Mouse (Mus musculus) limb, embryonic 13.5 days (tissue): ENCODE data around the gene Adam29. TPM values are rescaled to one million over a fixed set of nuclear protein-coding genes. Genes with fewer than 3 reads are reported as not detected.
A peak's percentile ranks its signal among the peaks of the same experiment; 100 is the strongest.

Source experiments
- ATAC-seq: fragments of 200-750 bp; cut with Nextera tagmentation; 2 replicates; pipeline ENCODE4 v1.8.0; 2017; ENCODE audit warnings: low read depth, moderate number of reproducible peaks, moderate TSS enrichment; ENCODE audit not compliant: low FRiP score
- H3K27ac ChIP-seq: fragments of 300-500 bp; sonication (generic); 2 replicates; pipeline ENCODE4 v1.5.1; 2015; ENCODE audit warnings: inconsistent platforms, mild to moderate bottlenecking, moderate library complexity
- H3K27me3 ChIP-seq: fragments of 300-500 bp; sonication (generic); 2 replicates; pipeline ENCODE4 v1.6.1; 2015; ENCODE audit warnings: mild to moderate bottlenecking, inconsistent platforms
- H3K36me3 ChIP-seq: fragments of 300-500 bp; sonication (generic); 2 replicates; pipeline ENCODE4 v1.6.1; 2015; ENCODE audit warnings: inconsistent platforms, mild to moderate bottlenecking, moderate library complexity
- H3K4me1 ChIP-seq: fragments of 300-500 bp; sonication (generic); 2 replicates; pipeline ENCODE4 v1.6.1; 2015; ENCODE audit warnings: inconsistent platforms
- H3K4me2 ChIP-seq: fragments of 300-500 bp; sonication (generic); replicated peaks from 2 replicates; pipeline ENCODE4 v1.6.1; 2015; ENCODE audit warnings: inconsistent platforms, mild to moderate bottlenecking, moderate library complexity
- H3K4me3 ChIP-seq: fragments of 300-500 bp; sonication (generic); 2 replicates; pipeline ENCODE4 v1.5.1; 2015; ENCODE audit warnings: moderate library complexity, mild to moderate bottlenecking, inconsistent platforms
- H3K9ac ChIP-seq: fragments of 300-500 bp; sonication (generic); 2 replicates; pipeline ENCODE4 v1.6.1; 2015; ENCODE audit warnings: mild to moderate bottlenecking, inconsistent platforms
- H3K9me3 ChIP-seq: fragments of 300-500 bp; sonication (generic); 2 replicates; pipeline ENCODE4 v1.6.1; 2016; ENCODE audit warnings: inconsistent platforms
- WGBS: fragments of 180-500 bp; shearing (Covaris S2); methylation state at CpG from one replicate; pipeline ENCODE4 v1.1.7; 2015; 5-methylcytosine and 5-hydroxymethylcytosine counted together
- polyA plus RNA-seq: library from polyadenylated mRNA; unstranded; fragments of >200 nt; fragmentation: Nextera tagmentation; extraction: Ambion mirVana; gene quantifications from 2 replicates; pipeline ENCODE4 v1.2.1, GENCODE M21; 2015

Gene Adam29
- polyA plus RNA-seq, result not detected in 2 replicates

GRCm38 (mm10) chr8:55906848-55907247 lies at the start of gene Adam29:
Gene Adam29 (minus strand): TSS chr8:55906948.
- no peaks in the 10 kb centered on the region for H3K27me3 ChIP-seq
- no peak within 1 kb of the TSS for H3K27ac ChIP-seq
- no peak within 1 kb of the TSS for H3K4me2 ChIP-seq
- ATAC-seq, result no peak
- H3K36me3 ChIP-seq, result no peaks in the 10 kb centered on the region
- H3K4me3 ChIP-seq, result no peak within 1 kb of the TSS
- no peak within 1 kb of the TSS for H3K9ac ChIP-seq
- H3K9me3 ChIP-seq, result no peaks in the 10 kb centered on the region
- 79% methylated on average over 1 of the region's 1 CpGs for WGBS
- H3K4me1 ChIP-seq, result no peaks in the 10 kb centered on the region

GRCm38 (mm10) chr8:55940526-55940880 lies 33.8 kb upstream of the Adam29 start:
- H3K9ac ChIP-seq, result no peak overlapping the region
- H3K9me3 ChIP-seq, result no peaks in the 10 kb centered on the region
- WGBS, result 2% methylated on average over 8 of the region's 8 CpGs
- peaks cover 8% of the 10 kb centered on the region; the same call in 1 of the 2 replicates for H3K4me1 ChIP-seq
- ATAC-seq, result peak; percentile 76
- H3K4me3 ChIP-seq, result peak overlapping the region; percentile 17
- no peaks in the 10 kb centered on the region for H3K27me3 ChIP-seq
- no peaks in the 10 kb centered on the region for H3K36me3 ChIP-seq
- H3K4me2 ChIP-seq, result peak overlapping the region; percentile 56
- H3K27ac ChIP-seq, result no peak overlapping the region

GRCm38 (mm10) chr8:55939870-55940525 lies 33.2 kb upstream of the Adam29 start, which contains the start of gene Glra3:
Gene Glra3 (plus strand): TSS chr8:55940460.
- Histone ChIP-seq H3K9me3 (no peaks in the 10 kb centered on the region), H3K27me3 (no peaks in the 10 kb centered on the region), H3K27ac (no peak within 1 kb of the TSS), H3K9ac (no peak within 1 kb of the TSS), H3K36me3 (no peaks in the 10 kb centered on the region), H3K4me1 (peaks cover 8% of the 10 kb centered on the region; the same call in 1 of the 2 replicates), H3K4me3 (peak within 1 kb of the TSS; percentile 17), H3K4me2 (peak within 1 kb of the TSS; percentile 56)
- peak; percentile 77 for ATAC-seq
- 15% methylated on average over 11 of the region's 11 CpGs for WGBS

Other genes with a start within 250 kb of the Adam29 start
- 0.03 TPM in 1 of 2 replicates, not detected in the other for gene Glra3, start 33.5 kb upstream of the Adam29 start, polyA plus RNA-seq